Mouse (Mus musculus): Measurements from ENCODE around the gene Leng1. TPM values are rescaled to one million over a fixed set of nuclear protein-coding genes. Genes with fewer than 3 reads are reported as not detected.

The Leng1 gene
- total and polyA plus RNA-seq, 3 experiments: 5.8 to 8.5 (median 6.7) TPM

GRCm38 (mm10) chr7:3692987-3693808, 27.6 kb upstream of the Leng1 start, which contains the start of gene Mboat7:
Gene Mboat7, minus strand, starts transcription at chr7:3693523.
- DNase-seq (ENCODE audit: extremely low read depth): peak; percentile 97
- H3K27ac ChIP-seq (ENCODE audit: insufficient read depth, low read depth): peak within 1 kb of the TSS; percentile 89
- H3K9me3 ChIP-seq (replicated peaks; ENCODE audit: low read length): no peaks in the 10 kb centered on the region
- H3K27me3 ChIP-seq (replicated peaks): no peaks in the 10 kb centered on the region
- H3K36me3 ChIP-seq (replicated peaks in 1 of 2; ENCODE audit: control insufficient read depth in 1 of 2, insufficient read depth in 1 of 2, low read length in 1 of 2): peaks cover 13 to 46% of the 10 kb centered on the region in 2 experiments
- H3K9ac ChIP-seq (ENCODE audit: insufficient read depth, low read depth): peak within 1 kb of the TSS; percentile 93
- H3K4me1 ChIP-seq (ENCODE audit: control insufficient read depth in 1 of 2, insufficient read depth in 2 of 2): peaks cover 0 to 33% of the 10 kb centered on the region in 2 experiments; a peak in 3 of 4 replicates
- in situ Hi-C loops (cut with MboI; ENCODE audit: low pct_ligation_motif_present, low pct_unique_long_range_greater_than_20kb, low sequenced_read_pairs): no loop called here
- dilution Hi-C loops (cut with MboI; ENCODE audit: extremely low pct_ligation_motif_present, extremely low pct_unique_long_range_greater_than_20kb, low sequenced_read_pairs): no loop called here
- H3K4me2 ChIP-seq (ENCODE audit: insufficient read depth, low read depth, poor library complexity, severe bottlenecking): peak within 1 kb of the TSS; percentile 85
- H3K79me2 ChIP-seq (replicated peaks; ENCODE audit: control insufficient read depth, extremely low read depth, insufficient read depth, poor library complexity, severe bottlenecking): peaks cover 13% of the 10 kb centered on the region
- H3K4me3 ChIP-seq (replicated peaks in 1 of 3; ENCODE audit: low read depth in 2 of 3, low read length in 2 of 3, poor library complexity in 1 of 3): peak within 1 kb of the TSS; percentile 63 to 100 (median 77)
- TF ChIP-seq USF2 (conservative IDR thresholded peaks at IDR 0.05; ENCODE audit: low read depth, low read length) (no peak), ETS1 (conservative IDR thresholded peaks at IDR 0.05; ENCODE audit: low read depth, low read length) (0 out of 2 replicates have a peak, but pooled peaks have one; percentile 4), MEF2A (IDR thresholded peaks at IDR 0.05; ENCODE audit: borderline replicate concordance, low read depth, low read length) (no peak; the same call in 1 of the 2 replicates), MAX (IDR thresholded peaks at IDR 0.05; ENCODE audit: low read length) (0 out of 2 replicates have a peak, but pooled peaks have one; percentile 10), EP300 (IDR thresholded peaks at IDR 0.05; ENCODE audit: low read length) (no peak), POLR2AphosphoS2 (IDR thresholded peaks at IDR 0.05; ENCODE audit: low read depth, low read length) (no peak), RAD21 (IDR thresholded peaks at IDR 0.05; ENCODE audit: low read depth, low read length) (no peak), NELFE (IDR thresholded peaks at IDR 0.05; ENCODE audit: low read depth, low read length) (peak; percentile 66), IRF4 (IDR thresholded peaks at IDR 0.05; ENCODE audit: low read depth, low read length) (no peak), MXI1 (IDR thresholded peaks at IDR 0.05; ENCODE audit: low read depth, low read length) (peak; percentile 12; the same call in 1 of the 2 replicates), CHD1 (IDR thresholded peaks at IDR 0.05; ENCODE audit: low read depth, low read length) (0 out of 2 replicates have a peak, but pooled peaks have one; percentile 15), GABPA (IDR thresholded peaks at IDR 0.05; ENCODE audit: insufficient replicate concordance, low read depth, low read length) (no peak), SIN3A (IDR thresholded peaks at IDR 0.05; ENCODE audit: low read length) (no peak; the same call in none of the 2 replicates), CHD2 (IDR thresholded peaks at IDR 0.05; ENCODE audit: low read length) (no peak), KAT2A (IDR thresholded peaks at IDR 0.05; ENCODE audit: insufficient replicate concordance, low read length) (0 out of 2 replicates have a peak, but pooled peaks have one; percentile 29), TBP (conservative IDR thresholded peaks at IDR 0.05; ENCODE audit: low read depth, low read length) (peak; percentile 66; the same call in 1 of the 2 replicates), ZNF384 (IDR thresholded peaks at IDR 0.05; ENCODE audit: low read depth, low read length) (no peak), RCOR1 (conservative IDR thresholded peaks at IDR 0.05; ENCODE audit: low read depth, low read length) (no peak), MYC (IDR thresholded peaks at IDR 0.05; ENCODE audit: low read depth, low read length) (peak; percentile 29; the same call in 1 of the 2 replicates), MAFK (IDR thresholded peaks at IDR 0.05; ENCODE audit: insufficient replicate concordance, low read length) (0 out of 2 replicates have a peak, but pooled peaks have one; percentile 33), PAX5 (IDR thresholded peaks at IDR 0.05; ENCODE audit: low read length) (no peak), ELF1 (IDR thresholded peaks at IDR 0.05; ENCODE audit: low read depth, low read length) (peak; percentile 92), CTCF (conservative IDR thresholded peaks at IDR 0.05 in 1 of 2, IDR thresholded peaks at IDR 0.05 in 1 of 2; ENCODE audit: low read depth in 2 of 2, low read length in 2 of 2) (no peak), JUN (IDR thresholded peaks at IDR 0.05; ENCODE audit: insufficient read depth, low read depth, low read length) (no peak), ZMIZ1 (IDR thresholded peaks at IDR 0.05; ENCODE audit: low read depth, low read length) (peak; percentile 77; the same call in 1 of the 2 replicates), SMC3 (IDR thresholded peaks at IDR 0.05; ENCODE audit: low read depth, low read length) (no peak), ZKSCAN1 (IDR thresholded peaks at IDR 0.05; ENCODE audit: borderline replicate concordance, low read depth, low read length) (no peak), POLR2A (IDR thresholded peaks at IDR 0.05; ENCODE audit: low read depth, low read length) (peak; percentile 92; the same call in 1 of the 2 replicates), NRF1 (IDR thresholded peaks at IDR 0.05; ENCODE audit: low read depth, low read length) (peak; percentile 34; the same call in 1 of the 2 replicates), TCF12 (IDR thresholded peaks at IDR 0.05; ENCODE audit: low read depth, low read length) (peak; percentile 14), HCFC1 (IDR thresholded peaks at IDR 0.05; ENCODE audit: low read depth, low read length) (peak; percentile 30; the same call in 1 of the 2 replicates), JUND (conservative IDR thresholded peaks at IDR 0.05; ENCODE audit: low read depth, low read length) (0 out of 2 replicates have a peak, but pooled peaks have one; percentile 18), BHLHE40 (IDR thresholded peaks at IDR 0.05; ENCODE audit: low read depth, low read length) (0 out of 2 replicates have a peak, but pooled peaks have one; percentile 11), MAZ (IDR thresholded peaks at IDR 0.05; ENCODE audit: low read depth, low read length) (peak; percentile 14; the same call in 1 of the 2 replicates), UBTF (IDR thresholded peaks at IDR 0.05; ENCODE audit: low read depth, low read length) (no peak; the same call in 1 of the 2 replicates), E2F4 (IDR thresholded peaks at IDR 0.05; ENCODE audit: insufficient replicate concordance, low read depth, low read length) (no peak), ZC3H11A (IDR thresholded peaks at IDR 0.05; ENCODE audit: low read depth, low read length) (no peak)

All from CH12.LX (cell line).